Mouse (Mus musculus) limb, embryonic 13.5 days (tissue): ENCODE data around the gene Prmt3. TPM values are rescaled to one million over a fixed set of nuclear protein-coding genes. Genes with fewer than 3 reads are reported as not detected.

Experiments used
- ATAC-seq: fragments of 200-750 bp; cut with Nextera tagmentation; 2 replicates; pipeline ENCODE4 v1.8.0; 2017; ENCODE audit warnings: low read depth, moderate number of reproducible peaks, moderate TSS enrichment; ENCODE audit not compliant: low FRiP score
- H3K27ac ChIP-seq: fragments of 300-500 bp; sonication (generic); 2 replicates; pipeline ENCODE4 v1.5.1; 2015; ENCODE audit warnings: inconsistent platforms, mild to moderate bottlenecking, moderate library complexity
- H3K27me3 ChIP-seq: fragments of 300-500 bp; sonication (generic); 2 replicates; pipeline ENCODE4 v1.6.1; 2015; ENCODE audit warnings: mild to moderate bottlenecking, inconsistent platforms
- H3K36me3 ChIP-seq: fragments of 300-500 bp; sonication (generic); 2 replicates; pipeline ENCODE4 v1.6.1; 2015; ENCODE audit warnings: inconsistent platforms, mild to moderate bottlenecking, moderate library complexity
- H3K4me1 ChIP-seq: fragments of 300-500 bp; sonication (generic); 2 replicates; pipeline ENCODE4 v1.6.1; 2015; ENCODE audit warnings: inconsistent platforms
- H3K4me2 ChIP-seq: fragments of 300-500 bp; sonication (generic); replicated peaks from 2 replicates; pipeline ENCODE4 v1.6.1; 2015; ENCODE audit warnings: inconsistent platforms, mild to moderate bottlenecking, moderate library complexity
- H3K4me3 ChIP-seq: fragments of 300-500 bp; sonication (generic); 2 replicates; pipeline ENCODE4 v1.5.1; 2015; ENCODE audit warnings: moderate library complexity, mild to moderate bottlenecking, inconsistent platforms
- H3K9ac ChIP-seq: fragments of 300-500 bp; sonication (generic); 2 replicates; pipeline ENCODE4 v1.6.1; 2015; ENCODE audit warnings: mild to moderate bottlenecking, inconsistent platforms
- H3K9me3 ChIP-seq: fragments of 300-500 bp; sonication (generic); 2 replicates; pipeline ENCODE4 v1.6.1; 2016; ENCODE audit warnings: inconsistent platforms
- WGBS: fragments of 180-500 bp; shearing (Covaris S2); methylation state at CpG from one replicate; pipeline ENCODE4 v1.1.7; 2015; 5-methylcytosine and 5-hydroxymethylcytosine counted together
- polyA plus RNA-seq: library from polyadenylated mRNA; unstranded; fragments of >200 nt; fragmentation: Nextera tagmentation; extraction: Ambion mirVana; gene quantifications from 2 replicates; pipeline ENCODE4 v1.2.1, GENCODE M21; 2015

Prmt3 gene
- polyA plus RNA-seq, 1 experiment from 2014 or later = 51.1 TPM

DNA sequence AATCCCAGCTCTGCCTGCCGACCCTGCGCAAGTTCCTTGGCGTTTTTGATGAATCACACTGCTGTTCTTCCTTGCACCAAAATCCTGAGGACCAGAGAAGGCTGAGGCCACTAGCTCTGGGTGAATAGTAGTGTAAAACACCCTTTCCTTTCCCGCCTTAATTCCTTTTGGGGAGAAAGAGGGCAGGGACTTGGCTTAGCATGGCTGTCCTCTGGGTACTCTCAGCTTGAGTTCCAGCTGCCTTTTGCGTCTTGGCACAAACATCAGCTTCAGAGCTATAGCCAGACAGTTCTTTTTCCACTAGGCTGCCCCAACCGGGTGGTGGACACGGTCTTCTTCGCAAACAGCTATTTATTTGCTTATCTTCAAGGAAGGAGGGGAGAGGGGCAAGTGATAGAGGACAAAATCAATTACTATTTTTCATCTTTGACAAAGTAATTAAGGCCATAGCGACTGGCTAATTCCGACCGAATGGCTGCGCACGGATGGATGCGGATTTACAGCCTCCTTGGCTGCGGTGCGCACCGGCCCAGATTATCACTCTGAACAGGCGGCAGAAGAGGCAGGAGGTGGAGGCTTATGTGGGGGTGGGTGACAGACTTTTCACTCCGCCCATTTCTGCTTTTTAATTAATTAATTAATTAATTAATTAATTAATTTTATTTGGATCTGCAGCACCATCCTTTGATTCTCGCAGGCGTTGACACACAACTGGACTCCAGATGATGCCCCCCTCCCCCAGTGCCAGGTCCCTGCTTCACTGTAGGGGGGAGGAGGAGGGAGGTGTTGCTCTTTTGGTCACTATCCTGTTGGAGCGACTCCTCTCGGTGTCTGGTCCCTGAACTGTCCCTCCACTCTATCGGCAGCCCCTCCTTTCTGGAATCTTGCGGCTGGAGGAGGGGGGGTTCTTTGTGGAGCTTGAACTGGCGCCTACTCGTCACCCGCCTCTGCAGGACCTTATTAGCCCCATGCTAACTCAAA, 129.3 kb downstream of the Prmt3 start:
- no peak overlapping the region for H3K4me2 ChIP-seq
- H3K4me3 ChIP-seq = no peak overlapping the region
- no peaks in the 10 kb centered on the region for H3K36me3 ChIP-seq
- no peak overlapping the region for H3K9ac ChIP-seq
- peaks cover 95% of the 10 kb centered on the region for H3K27me3 ChIP-seq
- no peaks in the 10 kb centered on the region for H3K4me1 ChIP-seq
- WGBS = 1% methylated on average over 28 of the region's 28 CpGs
- H3K27ac ChIP-seq = no peak overlapping the region
- no peaks in the 10 kb centered on the region for H3K9me3 ChIP-seq
- no peak for ATAC-seq

Other genes with a start within 250 kb of the Prmt3 start
- gene Dbx1, start 141.5 kb upstream of the Prmt3 start, polyA plus RNA-seq = 1.9 and 2.4 TPM in 2 replicates
- 7.2 and 7.3 TPM in 2 replicates for gene Htatip2, start 19.2 kb upstream of the Prmt3 start, polyA plus RNA-seq
- 0.01 TPM in 1 of 2 replicates, not detected in the other for gene Slc6a5, start 131.8 kb downstream of the Prmt3 start, polyA plus RNA-seq
- gene Nell1, start 196.5 kb downstream of the Prmt3 start, polyA plus RNA-seq = 3.1 and 3.2 TPM in 2 replicates